Mouse (Mus musculus) stomach, postnatal 0 days (tissue): Measurements from ENCODE around the gene Pcdh9. TPM values are rescaled to one million over a fixed set of nuclear protein-coding genes. Genes with fewer than 3 reads are reported as not detected.

Experiments used
- ATAC-seq: fragments of 200-750 bp; cut with Nextera tagmentation; 2 replicates; pipeline ENCODE4 v1.8.0; 2017; ENCODE audit not compliant: low FRiP score, low TSS enrichment
- DNase-seq: peaks from one replicate; pipeline ENCODE4 v3.0.0-alpha.2; 2016; ENCODE audit warnings: low spot score
- H3K27ac ChIP-seq: fragments of 300-500 bp; sonication (generic); replicated peaks from 2 replicates; pipeline ENCODE4 v1.5.1; 2014; ENCODE audit warnings: mild to moderate bottlenecking, control low read depth
- H3K27me3 ChIP-seq: fragments of 300-500 bp; sonication (generic); 2 replicates; pipeline ENCODE4 v1.6.1; 2014; ENCODE audit warnings: low read length; ENCODE audit not compliant: control insufficient read depth, insufficient read depth
- H3K36me3 ChIP-seq: fragments of 300-500 bp; sonication (generic); 2 replicates; pipeline ENCODE4 v1.6.1; 2014; ENCODE audit warnings: low read length, mixed read lengths; ENCODE audit not compliant: control insufficient read depth, insufficient read depth
- H3K4me1 ChIP-seq: fragments of 300-500 bp; sonication (generic); replicated peaks from 2 replicates; pipeline ENCODE4 v1.6.1; 2014; ENCODE audit warnings: antibody characterized with exemption; ENCODE audit not compliant: control insufficient read depth, insufficient read depth
- H3K4me2 ChIP-seq: fragments of 300-500 bp; sonication (generic); replicated peaks from 2 replicates; pipeline ENCODE4 v1.6.1; 2014; ENCODE audit warnings: low read depth, mild to moderate bottlenecking, control low read depth, moderate library complexity
- H3K4me3 ChIP-seq: fragments of 300-500 bp; sonication (generic); 2 replicates; pipeline ENCODE4 v1.5.1; 2014; ENCODE audit warnings: low read depth, low read length, control low read depth
- H3K9ac ChIP-seq: fragments of 300-500 bp; sonication (generic); 2 replicates; pipeline ENCODE4 v1.6.1; 2014; ENCODE audit warnings: mild to moderate bottlenecking, low read length, control low read depth, mixed read lengths
- H3K9me3 ChIP-seq: fragments of 300-500 bp; sonication (generic); 2 replicates; pipeline ENCODE4 v1.6.1; 2016; ENCODE audit warnings: low read length; ENCODE audit not compliant: control insufficient read depth
- CTCF ChIP-seq: IDR thresholded peaks from 2 replicates; pipeline ENCODE4 v1.5.1; 2016; ENCODE audit warnings: antibody characterized with exemption, low read depth, mild to moderate bottlenecking, moderate library complexity
- EP300 ChIP-seq: optimal IDR thresholded peaks from 2 replicates; pipeline ENCODE3; 2016; ENCODE audit warnings: antibody characterized with exemption
- WGBS: fragments of 180-500 bp; shearing (Covaris S2); extraction: QIAGEN DNeasy Blood & Tissue Kit; methylation state at CpG from one replicate; pipeline ENCODE4 v1.1.7; 2014; 5-methylcytosine and 5-hydroxymethylcytosine counted together
- polyA plus RNA-seq: library from polyadenylated mRNA; unstranded; fragments of >200 nt; fragmentation: Nextera tagmentation; extraction: Ambion mirVana; gene quantifications from 2 replicates; pipeline ENCODE4 v1.2.1, GENCODE M21; 2015

Gene Pcdh9
- polyA plus RNA-seq, 1 experiment from 2014 or later, result 4.0 TPM

GRCm38 (mm10) chr14:93506107-93506506 is 384.4 kb downstream of the Pcdh9 start:
- no peaks in the 10 kb centered on the region for H3K36me3 ChIP-seq
- ATAC-seq (no peak), DNase-seq (no peak)
- TF ChIP-seq CTCF (no peak), EP300 (no peak)
- no peak overlapping the region for H3K27ac ChIP-seq
- no peaks in the 10 kb centered on the region for H3K27me3 ChIP-seq
- H3K4me2 ChIP-seq, result no peak overlapping the region
- no peak overlapping the region for H3K4me3 ChIP-seq
- H3K9me3 ChIP-seq, result no peaks in the 10 kb centered on the region
- H3K9ac ChIP-seq, result no peak overlapping the region
- no peaks in the 10 kb centered on the region for H3K4me1 ChIP-seq

- Histone ChIP-seq H3K9ac (no peak overlapping the region), H3K4me1 (no peaks in the 10 kb centered on the region), H3K9me3 (no peaks in the 10 kb centered on the region), H3K27ac (no peak overlapping the region), H3K4me2 (no peak overlapping the region), H3K27me3 (no peaks in the 10 kb centered on the region), H3K36me3 (no peaks in the 10 kb centered on the region), H3K4me3 (no peak overlapping the region)
- TF ChIP-seq CTCF, result no peak
- no peak for TF ChIP-seq EP300
- ATAC-seq, result no peak
- peak; percentile 29 for DNase-seq
- 26% methylated on average over 13 of the region's 13 CpGs for WGBS
Observed at GRCm38 (mm10) chr14:93498813-93499690, 391.4 kb downstream of the Pcdh9 start.

- H3K4me1 ChIP-seq, result no peaks in the 10 kb centered on the region
- H3K4me3 ChIP-seq, result no peak overlapping the region
- WGBS, result 9% methylated on average over 2 of the region's 2 CpGs
- H3K9me3 ChIP-seq, result no peaks in the 10 kb centered on the region
- H3K27me3 ChIP-seq, result no peaks in the 10 kb centered on the region
- TF ChIP-seq EP300 (no peak), CTCF (no peak)
- DNase-seq (no peak), ATAC-seq (no peak)
- no peak overlapping the region for H3K4me2 ChIP-seq
- H3K36me3 ChIP-seq, result no peaks in the 10 kb centered on the region
- no peak overlapping the region for H3K27ac ChIP-seq
- H3K9ac ChIP-seq, result no peak overlapping the region
Observed at GRCm38 (mm10) chr14:93474991-93475390, 415.5 kb downstream of the Pcdh9 start.

- no peaks in the 10 kb centered on the region for H3K4me1 ChIP-seq
- H3K4me2 ChIP-seq, result no peak overlapping the region
- ATAC-seq (no peak), DNase-seq (no peak)
- H3K4me3 ChIP-seq, result no peak overlapping the region
- TF ChIP-seq EP300, result no peak
- no peak for TF ChIP-seq CTCF
- no peaks in the 10 kb centered on the region for H3K9me3 ChIP-seq
- H3K27ac ChIP-seq, result no peak overlapping the region
- H3K9ac ChIP-seq, result no peak overlapping the region
- no peaks in the 10 kb centered on the region for H3K36me3 ChIP-seq
- no peaks in the 10 kb centered on the region for H3K27me3 ChIP-seq
- 87% methylated on average over 8 of the region's 8 CpGs for WGBS
Observed at GRCm38 (mm10) chr14:93472494-93472893, 418.0 kb downstream of the Pcdh9 start.

- Histone ChIP-seq H3K36me3 (no peaks in the 10 kb centered on the region), H3K9ac (no peak overlapping the region), H3K27ac (no peak overlapping the region), H3K27me3 (no peaks in the 10 kb centered on the region), H3K4me2 (no peak overlapping the region), H3K4me1 (no peaks in the 10 kb centered on the region), H3K9me3 (no peaks in the 10 kb centered on the region), H3K4me3 (no peak overlapping the region)
- DNase-seq (no peak), ATAC-seq (no peak)
- WGBS, result 85% methylated on average over 4 of the region's 4 CpGs
- TF ChIP-seq CTCF (no peak), EP300 (no peak)
Observed at GRCm38 (mm10) chr14:93463360-93463892, 427.1 kb downstream of the Pcdh9 start.

GRCm38 (mm10) chr14:93450930-93451665 is 439.4 kb downstream of the Pcdh9 start:
- H3K4me3 ChIP-seq, result no peak overlapping the region
- no peaks in the 10 kb centered on the region for H3K4me1 ChIP-seq
- ATAC-seq (no peak), DNase-seq (no peak)
- no peak overlapping the region for H3K9ac ChIP-seq
- TF ChIP-seq CTCF (no peak), EP300 (no peak)
- H3K36me3 ChIP-seq, result no peaks in the 10 kb centered on the region
- WGBS, result 77% methylated on average over 5 of the region's 5 CpGs
- no peaks in the 10 kb centered on the region for H3K27me3 ChIP-seq
- no peaks in the 10 kb centered on the region for H3K9me3 ChIP-seq
- no peak overlapping the region for H3K4me2 ChIP-seq
- H3K27ac ChIP-seq, result no peak overlapping the region
